Mouse (Mus musculus) lung, postnatal 0 days (tissue): Measurements from ENCODE around the gene Htr2b.

Source experiments
- CTCF ChIP-seq: IDR thresholded peaks from 2 replicates; pipeline ENCODE4 v1.5.1; 2016; ENCODE audit warnings: antibody characterized with exemption, mild to moderate bottlenecking
- EP300 ChIP-seq: IDR thresholded peaks from 2 replicates; pipeline ENCODE4 v1.6.1; 2016; ENCODE audit warnings: antibody characterized with exemption, mild to moderate bottlenecking, control low read depth

GRCm38 (mm10) chr1:86133337-86133736, 21.6 kb upstream of the Htr2b start, which contains the start of gene Gm21972:
- TF ChIP-seq CTCF = no peak
- no peak for TF ChIP-seq EP300
